Mouse (Mus musculus) midbrain, postnatal 0 days (tissue): Measurements from ENCODE around the gene Eif3m. TPM values are rescaled to one million over a fixed set of nuclear protein-coding genes. Genes with fewer than 3 reads are reported as not detected.

ENCODE experiments used
- ATAC-seq: fragments of 200-750 bp; cut with Nextera tagmentation; 2 replicates; pipeline ENCODE4 v1.8.0; 2017; ENCODE audit warnings: moderate number of reproducible peaks, mild to moderate bottlenecking, moderate TSS enrichment, moderate library complexity; ENCODE audit not compliant: low FRiP score
- DNase-seq: peaks from one replicate; pipeline ENCODE4 v3.0.0-alpha.2; 2015; ENCODE audit warnings: low spot score
- H3K27ac ChIP-seq: fragments of 300-500 bp; sonication (generic); 2 replicates; pipeline ENCODE4 v1.5.1; 2014; ENCODE audit warnings: low read depth, mild to moderate bottlenecking, low read length, mixed read lengths
- H3K27me3 ChIP-seq: fragments of 300-500 bp; sonication (generic); 2 replicates; pipeline ENCODE4 v1.6.1; 2014; ENCODE audit warnings: low read length, control low read depth, mixed read lengths; ENCODE audit not compliant: insufficient read depth
- H3K36me3 ChIP-seq: fragments of 300-500 bp; sonication (generic); 2 replicates; pipeline ENCODE4 v1.6.1; 2014; ENCODE audit warnings: low read length, control low read depth, mixed read lengths; ENCODE audit not compliant: insufficient read depth
- H3K4me1 ChIP-seq: fragments of 300-500 bp; sonication (generic); 2 replicates; pipeline ENCODE4 v1.6.1; 2014; ENCODE audit warnings: mild to moderate bottlenecking, control low read depth, antibody characterized with exemption, low read length, mixed read lengths; ENCODE audit not compliant: insufficient read depth
- H3K4me2 ChIP-seq: fragments of 300-500 bp; sonication (generic); 2 replicates; pipeline ENCODE4 v1.6.1; 2014; ENCODE audit warnings: low read depth, mild to moderate bottlenecking, low read length, mixed read lengths; ENCODE audit not compliant: poor library complexity, severe bottlenecking
- H3K4me3 ChIP-seq: fragments of 300-500 bp; sonication (generic); 2 replicates; pipeline ENCODE4 v1.5.1; 2014; ENCODE audit warnings: low read depth, mild to moderate bottlenecking, low read length, moderate library complexity
- H3K9ac ChIP-seq: fragments of 300-500 bp; sonication (generic); replicated peaks from 2 replicates; pipeline ENCODE4 v1.6.1; 2014; ENCODE audit warnings: mild to moderate bottlenecking, low read length, moderate library complexity, mixed read lengths; ENCODE audit not compliant: poor library complexity, severe bottlenecking
- H3K9me3 ChIP-seq: fragments of 300-500 bp; sonication (generic); 2 replicates; pipeline ENCODE4 v1.6.1; 2016; ENCODE audit warnings: low read length, control low read depth
- CTCF ChIP-seq: IDR thresholded peaks from 2 replicates; pipeline ENCODE4 v1.5.1; 2016; ENCODE audit warnings: antibody characterized with exemption, mild to moderate bottlenecking
- WGBS: fragments of 180-500 bp; shearing (Covaris S2); extraction: QIAGEN DNeasy Blood & Tissue Kit; methylation state at CpG from one replicate; pipeline ENCODE4 v1.1.7; 2014; 5-methylcytosine and 5-hydroxymethylcytosine counted together
- polyA plus RNA-seq: library from polyadenylated mRNA; unstranded; fragments of >200 nt; fragmentation: Nextera tagmentation; extraction: Ambion mirVana; gene quantifications from 2 replicates; pipeline ENCODE4 v1.2.1, GENCODE M21; 2015
- total RNA-seq: library from RNA; depleted of rRNA; stranded (reverse); fragments of >200 nt; gene quantifications from 2 replicates; pipeline ENCODE4 v1.2.3, GENCODE M21; 2014

The Eif3m gene
- total and polyA plus RNA-seq, 2 experiments from 2014 or later: 86.4 to 170 TPM

GRCm38 (mm10) chr2:105040859-105041258, 24.0 kb upstream of the Eif3m start:
- Histone ChIP-seq H3K9me3 (no peaks in the 10 kb centered on the region), H3K27ac (no peak overlapping the region), H3K27me3 (no peaks in the 10 kb centered on the region), H3K4me2 (no peak overlapping the region), H3K9ac (no peak overlapping the region), H3K36me3 (no peaks in the 10 kb centered on the region), H3K4me3 (no peak overlapping the region), H3K4me1 (no peaks in the 10 kb centered on the region)
- no peak for TF ChIP-seq CTCF
- ATAC-seq (no peak), DNase-seq (no peak)
- 72% methylated on average over 4 of the region's 4 CpGs for WGBS

- DNase-seq (no peak), ATAC-seq (no peak)
- 97% methylated on average over 5 of the region's 5 CpGs for WGBS
- Histone ChIP-seq H3K9ac (no peak overlapping the region), H3K4me1 (no peaks in the 10 kb centered on the region), H3K27ac (no peak overlapping the region), H3K36me3 (no peaks in the 10 kb centered on the region), H3K4me3 (no peak overlapping the region), H3K27me3 (no peaks in the 10 kb centered on the region), H3K9me3 (no peaks in the 10 kb centered on the region), H3K4me2 (no peak overlapping the region)
- no peak for TF ChIP-seq CTCF
Observed at GRCm38 (mm10) chr2:105038879-105039278, 22.0 kb upstream of the Eif3m start.

GRCm38 (mm10) chr2:105037956-105038569, 21.2 kb upstream of the Eif3m start:
- no peak for TF ChIP-seq CTCF
- no peak overlapping the region for H3K4me3 ChIP-seq
- ATAC-seq: no peak
- no peaks in the 10 kb centered on the region for H3K4me1 ChIP-seq
- no peak overlapping the region for H3K4me2 ChIP-seq
- 82% methylated on average over 7 of the region's 7 CpGs for WGBS
- no peak for DNase-seq
- H3K9me3 ChIP-seq: no peaks in the 10 kb centered on the region
- H3K27ac ChIP-seq: no peak overlapping the region
- H3K9ac ChIP-seq: no peak overlapping the region
- no peaks in the 10 kb centered on the region for H3K27me3 ChIP-seq
- H3K36me3 ChIP-seq: no peaks in the 10 kb centered on the region

GRCm38 (mm10) chr2:105036401-105037070, 19.7 kb upstream of the Eif3m start:
- ATAC-seq (no peak), DNase-seq (no peak)
- Histone ChIP-seq H3K4me1 (no peaks in the 10 kb centered on the region), H3K9me3 (no peaks in the 10 kb centered on the region), H3K27ac (no peak overlapping the region), H3K4me2 (no peak overlapping the region), H3K9ac (no peak overlapping the region), H3K27me3 (no peaks in the 10 kb centered on the region), H3K4me3 (no peak overlapping the region), H3K36me3 (no peaks in the 10 kb centered on the region)
- TF ChIP-seq CTCF: no peak
- WGBS: 78% methylated on average over 11 of the region's 11 CpGs

- TF ChIP-seq CTCF: no peak
- no peak for ATAC-seq
- Histone ChIP-seq H3K9ac (no peak overlapping the region), H3K27ac (no peak overlapping the region), H3K9me3 (no peaks in the 10 kb centered on the region), H3K4me3 (no peak overlapping the region), H3K27me3 (no peaks in the 10 kb centered on the region), H3K4me1 (no peaks in the 10 kb centered on the region), H3K36me3 (no peaks in the 10 kb centered on the region), H3K4me2 (no peak overlapping the region)
- peak; percentile 25 for DNase-seq
- 68% methylated on average over 11 of the region's 11 CpGs for WGBS
Observed at GRCm38 (mm10) chr2:105035985-105036384, 19.1 kb upstream of the Eif3m start.

GRCm38 (mm10) chr2:105034084-105034483, 17.2 kb upstream of the Eif3m start:
- H3K4me1 ChIP-seq: no peaks in the 10 kb centered on the region
- DNase-seq (no peak), ATAC-seq (no peak)
- H3K9ac ChIP-seq: no peak overlapping the region
- H3K36me3 ChIP-seq: no peaks in the 10 kb centered on the region
- no peaks in the 10 kb centered on the region for H3K9me3 ChIP-seq
- H3K4me2 ChIP-seq: no peak overlapping the region
- no peaks in the 10 kb centered on the region for H3K27me3 ChIP-seq
- WGBS: 40% methylated on average over 3 of the region's 3 CpGs
- no peak overlapping the region for H3K4me3 ChIP-seq
- no peak for TF ChIP-seq CTCF
- no peak overlapping the region for H3K27ac ChIP-seq
